Mouse (Mus musculus) left cerebral cortex, adult 11 months (tissue): ENCODE measurements at regions not wholly inside any gene's neighbourhood (a gene's known extent, or its start where the extent isn't known, plus 50 kb on each side); places are given as distances from the start of the nearest gene placed in this dataset.
A peak's percentile ranks its signal among the peaks of the same experiment; 100 is the strongest.

ENCODE experiments used
- DNase-seq: peaks from one replicate; pipeline ENCODE4 v3.0.0; 2022; ENCODE audit warnings: low spot score

DNA sequence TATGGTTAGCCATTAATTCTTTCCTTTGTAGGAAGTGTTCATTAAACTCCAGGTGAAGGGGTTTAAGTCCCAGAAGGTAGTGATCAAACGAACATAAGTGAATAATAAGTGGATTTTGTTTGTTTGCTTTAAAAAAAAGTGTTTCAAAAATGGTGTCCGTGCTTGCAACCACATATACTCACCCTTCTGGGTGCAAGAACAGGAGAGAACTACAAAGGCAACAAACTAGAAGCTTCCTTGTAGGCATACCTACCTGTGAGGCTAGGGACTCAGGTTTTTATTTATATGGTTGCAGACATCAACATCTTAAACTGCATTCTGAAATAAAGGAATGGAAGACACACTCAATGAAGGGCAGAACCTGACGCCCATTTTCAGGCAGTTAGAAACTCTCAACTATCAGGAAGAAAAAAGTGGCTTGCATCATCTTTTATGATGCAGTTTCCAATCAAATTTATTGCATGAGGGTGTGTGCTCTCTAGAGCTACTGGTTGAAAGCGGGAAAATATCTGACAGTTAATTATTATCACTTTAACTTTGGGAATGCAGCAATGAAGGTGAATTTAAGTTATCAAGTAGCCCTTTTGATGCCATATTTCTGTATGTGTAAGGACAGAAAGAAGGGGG is 117.1 kb downstream of the Csl start:
- DNase-seq: no peak

GRCm38 (mm10) chr10:99644981-99645380 is 114.5 kb downstream of the Csl start:
- DNase-seq: no peak

DNA sequence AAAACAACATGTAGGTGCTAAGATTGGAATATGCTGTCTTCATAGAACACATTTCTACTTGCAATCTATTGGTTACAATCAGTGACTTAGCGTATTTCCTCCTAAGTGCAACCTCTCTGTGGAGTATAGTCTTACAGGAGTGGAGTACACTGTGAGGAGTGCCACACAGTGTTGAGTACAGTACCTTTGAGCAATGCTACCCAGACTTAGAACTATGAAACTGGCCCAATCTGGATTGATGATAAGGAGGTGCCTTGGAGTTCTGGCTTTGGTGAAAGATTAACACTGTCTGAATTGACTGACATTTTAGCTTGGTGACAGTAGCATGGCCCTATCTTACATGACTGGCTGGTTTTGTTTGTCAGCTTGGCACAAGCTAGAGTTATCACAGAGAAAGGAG is 107.4 kb downstream of the Csl start:
- DNase-seq: no peak

DNA sequence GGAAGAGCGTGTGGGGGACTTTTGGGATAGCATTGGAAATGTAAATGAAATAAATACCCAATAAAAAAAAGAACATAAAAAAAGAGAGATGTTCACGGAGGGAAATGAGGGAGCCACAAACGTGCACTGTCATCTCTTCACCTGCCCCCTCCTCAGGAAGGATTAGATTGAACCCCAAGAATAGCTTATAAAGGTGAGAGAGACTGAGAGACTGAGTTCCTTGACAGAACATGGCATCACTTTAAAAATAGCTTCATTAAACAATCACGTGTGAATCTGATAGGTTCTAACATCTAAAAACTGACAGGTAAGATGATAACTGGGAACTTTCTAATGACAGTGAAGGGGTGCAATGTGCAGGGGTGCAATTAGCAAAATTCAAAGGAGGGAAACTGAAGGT is 105.2 kb downstream of the Csl start:
- no peak for DNase-seq

DNA sequence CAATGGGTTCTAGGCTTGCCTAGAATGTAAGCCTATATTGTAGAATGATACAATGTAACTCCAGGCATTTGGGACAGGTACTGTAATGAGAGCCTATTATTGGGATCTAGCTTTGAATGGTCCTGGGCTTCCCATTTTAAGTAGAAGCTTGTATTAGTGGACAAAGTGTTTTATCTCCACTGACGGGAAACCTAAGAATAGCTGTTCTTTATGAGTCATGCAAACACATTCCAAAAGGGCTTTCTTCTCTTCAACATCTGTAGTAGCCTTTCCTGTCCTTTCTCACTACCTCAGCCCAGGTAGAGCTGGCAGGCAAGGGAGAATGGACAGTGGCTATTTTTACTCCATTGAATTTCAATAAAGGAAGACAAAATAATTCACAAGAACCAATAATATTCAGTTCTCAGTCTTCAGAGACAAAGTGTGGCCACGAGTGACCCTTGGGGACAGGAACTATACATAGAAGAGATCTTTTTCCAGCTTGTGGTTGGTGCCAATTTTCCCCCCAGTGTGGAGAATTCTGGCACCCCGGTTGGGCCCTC is 82.8 kb downstream of the Csl start:
- DNase-seq: no peak

DNA sequence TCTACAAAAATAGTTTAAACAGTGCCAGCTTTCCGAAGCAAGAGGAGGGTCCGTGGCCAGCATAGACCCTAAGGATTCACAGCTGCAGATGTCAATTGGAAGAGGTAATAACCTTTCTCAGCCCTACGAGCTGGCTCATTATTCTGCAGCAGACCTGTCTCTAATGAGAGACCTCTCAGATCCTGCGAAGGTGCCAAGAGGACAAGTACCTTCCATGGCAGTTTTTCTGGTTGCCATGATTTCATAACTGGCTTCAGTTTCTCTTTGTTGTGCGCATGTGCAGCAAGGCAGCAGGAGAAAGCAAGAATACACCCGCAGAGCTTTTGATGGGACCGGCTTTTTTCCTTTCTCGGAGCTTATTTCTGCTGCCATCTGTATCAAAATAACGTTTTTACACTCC is 81.4 kb downstream of the Csl start:
- DNase-seq: peak; percentile 8

DNA sequence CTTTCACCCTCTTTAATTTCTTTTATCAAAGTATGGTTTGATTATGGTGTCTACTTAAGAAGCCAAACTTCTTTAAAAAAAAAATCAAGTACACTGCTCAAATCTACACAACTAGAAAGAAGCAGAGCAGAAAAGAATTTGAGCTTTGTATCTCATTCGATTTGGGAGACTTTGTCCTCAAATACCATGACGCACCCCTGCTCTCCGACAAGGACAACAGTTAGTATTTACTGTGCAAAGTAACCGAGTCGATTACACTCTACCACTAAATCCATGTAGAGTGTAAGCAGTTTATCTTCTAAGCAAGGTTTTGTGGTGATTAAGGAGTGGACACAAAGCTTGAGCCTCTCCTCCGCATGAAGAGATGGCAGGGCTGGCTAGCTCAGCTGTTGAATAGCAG is 79.6 kb downstream of the Csl start:
- DNase-seq: no peak

- no peak for DNase-seq
Measured at GRCm38 (mm10) chr10:99681932-99682331, 77.5 kb downstream of the Csl start.

DNA sequence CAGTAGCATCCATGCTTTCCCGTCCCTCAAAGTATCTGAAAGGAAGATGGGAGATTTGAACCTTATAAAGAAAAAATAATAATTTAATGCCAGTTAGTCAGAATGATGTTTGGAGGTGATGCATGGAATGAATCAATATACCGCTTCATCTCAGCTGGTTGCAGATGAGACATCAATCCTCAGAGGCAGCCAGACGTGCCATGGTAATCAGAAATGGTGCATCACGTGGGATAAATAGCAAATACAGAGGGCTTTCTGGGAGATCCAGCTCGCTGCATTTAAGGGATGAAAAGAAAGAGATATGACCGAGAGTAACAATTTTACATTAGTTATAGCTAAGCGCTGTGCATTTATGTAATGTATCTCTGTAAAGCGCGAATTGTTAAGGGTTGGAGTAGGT is 77.1 kb downstream of the Csl start:
- no peak for DNase-seq

- DNase-seq: no peak
Measured at GRCm38 (mm10) chr10:99683310-99683709, 76.1 kb downstream of the Csl start.

- no peak for DNase-seq
Measured at GRCm38 (mm10) chr10:99685911-99686310, 73.5 kb downstream of the Csl start.

- DNase-seq: no peak
Measured at GRCm38 (mm10) chr10:99687011-99687410, 72.4 kb downstream of the Csl start.

- DNase-seq: no peak
Measured at GRCm38 (mm10) chr10:99697696-99698095, 61.8 kb downstream of the Csl start.

DNA sequence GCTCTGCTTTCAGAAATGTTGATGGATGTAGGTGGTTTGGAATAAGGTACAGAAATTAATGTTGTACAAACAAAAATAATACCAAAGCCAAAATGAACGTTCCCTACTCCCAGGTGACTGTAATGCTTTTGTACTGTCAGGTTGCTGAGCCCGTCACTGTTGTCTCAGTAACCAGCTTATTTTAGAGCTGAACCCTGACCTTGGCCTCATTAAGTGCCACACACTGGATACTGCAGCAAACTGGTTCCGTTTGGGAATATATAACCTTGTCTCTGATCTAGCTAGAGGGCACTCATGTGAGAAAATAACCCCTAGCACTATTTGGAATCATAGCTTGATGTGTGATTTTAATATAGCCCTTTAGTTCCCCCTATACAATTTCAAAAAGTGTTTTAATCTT is 60.0 kb downstream of the Csl start:
- DNase-seq: no peak

DNA sequence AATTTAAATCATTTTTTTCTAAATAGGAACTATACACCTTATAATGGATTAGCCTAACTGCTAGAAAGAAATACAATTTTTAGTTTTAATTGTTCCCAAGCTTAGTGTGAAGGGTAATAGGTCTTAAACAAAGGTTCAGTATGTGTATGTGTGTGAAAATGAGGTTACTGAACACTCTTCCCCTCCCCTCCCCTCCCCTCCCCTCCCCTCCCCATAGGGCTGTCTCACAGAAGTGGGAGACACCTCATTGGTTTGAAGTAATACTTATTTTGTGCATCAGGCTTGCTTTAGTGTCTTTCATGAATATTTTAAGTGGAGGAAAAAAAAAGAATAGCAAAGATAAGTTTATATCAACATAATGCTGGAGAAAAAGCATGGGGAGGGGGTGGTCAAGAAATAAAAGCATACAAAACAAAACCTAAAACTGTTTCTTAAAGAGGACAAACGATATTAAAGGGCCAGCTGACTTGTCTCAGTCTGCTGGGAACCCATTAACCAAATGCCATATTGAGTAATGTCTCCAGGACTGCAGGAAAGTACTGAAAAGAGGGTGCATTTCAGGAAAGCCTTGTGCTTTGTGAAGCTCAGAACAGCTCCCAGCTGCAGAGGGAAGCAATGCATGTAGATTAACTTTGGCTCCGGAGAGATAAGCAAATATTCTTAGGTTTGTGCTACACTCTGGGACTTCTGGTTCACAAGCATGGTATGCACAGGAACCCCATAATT is 59.2 kb downstream of the Csl start:
- DNase-seq: no peak
